Mouse (Mus musculus): ENCODE measurements around the gene Dok5.

DNA sequence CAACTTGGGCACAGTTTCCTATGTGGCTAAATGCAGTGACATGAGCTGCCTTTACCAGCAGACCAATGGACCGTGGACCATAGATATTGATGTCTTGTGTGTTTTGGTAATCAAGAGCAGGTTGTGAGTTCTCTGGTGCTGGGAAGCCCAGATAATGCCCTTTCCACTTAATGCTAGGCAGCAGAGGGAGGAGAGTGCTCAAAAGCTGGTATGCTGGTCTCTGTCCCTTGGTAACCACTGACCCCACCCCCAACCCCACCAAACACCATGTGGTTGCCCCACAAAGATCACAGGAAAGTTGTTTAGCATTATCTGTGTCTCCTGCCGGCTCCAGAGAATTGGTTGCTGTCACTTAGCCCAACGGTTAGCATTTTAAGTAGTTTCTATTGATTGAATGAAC lies 127.0 kb downstream of the Dok5 start:
- TF ChIP-seq CTCF (IDR thresholded peaks at IDR 0.05 in 2 of 3, conservative IDR thresholded peaks at IDR 0.05 in 1 of 3; ENCODE audit: control insufficient read depth in 1 of 3, insufficient read depth in 1 of 3, low read depth in 2 of 3, low read length in 3 of 3, poor library complexity in 1 of 3, severe bottlenecking in 1 of 3) (no peak), EP300 (IDR thresholded peaks at IDR 0.05; ENCODE audit: low read depth in 1 of 2, low read length in 2 of 2) (no peak), CHD1 (IDR thresholded peaks at IDR 0.05; ENCODE audit: low read depth, low read length) (no peak), USF2 (IDR thresholded peaks at IDR 0.05; ENCODE audit: borderline replicate concordance in 1 of 2, insufficient read depth in 1 of 2, low read depth in 1 of 2, low read length in 2 of 2) (no peak), MAZ (IDR thresholded peaks at IDR 0.05; ENCODE audit: low read depth, low read length) (no peak), GATA1 (IDR thresholded peaks at IDR 0.05; ENCODE audit: low read depth, low read length) (no peak), POLR2A (IDR thresholded peaks at IDR 0.05; ENCODE audit: control insufficient read depth in 1 of 2, insufficient read depth in 1 of 2, low read depth in 1 of 2, low read length in 2 of 2, poor library complexity in 1 of 2) (no peak), UBTF (IDR thresholded peaks at IDR 0.05; ENCODE audit: borderline replicate concordance, insufficient read depth, low read depth, low read length) (no peak), USF1 (IDR thresholded peaks at IDR 0.05; ENCODE audit: low read depth, low read length) (no peak), POLR2AphosphoS2 (IDR thresholded peaks at IDR 0.05; ENCODE audit: low read length) (no peak), NRF1 (IDR thresholded peaks at IDR 0.05; ENCODE audit: insufficient read depth, low read depth, low read length, poor library complexity, severe bottlenecking) (no peak), TCF12 (IDR thresholded peaks at IDR 0.05; ENCODE audit: low read depth, low read length) (no peak), ELF1 (IDR thresholded peaks at IDR 0.05; ENCODE audit: low read depth, low read length) (no peak), ZNF384 (IDR thresholded peaks at IDR 0.05; ENCODE audit: low read depth, low read length) (no peak)
